Mouse (Mus musculus): ENCODE data around the gene Slc38a7. TPM values are rescaled to one million over a fixed set of nuclear protein-coding genes. Genes with fewer than 3 reads are reported as not detected.
"Not testable (repeated sequence)": the region's sequence is repeated elsewhere in the genome, so short reads cannot be mapped to it uniquely, and the experiment has no call there.

Slc38a7 gene
- polyA plus RNA-seq, 1 experiment from 2014 or later: 12.9 TPM

DNA sequence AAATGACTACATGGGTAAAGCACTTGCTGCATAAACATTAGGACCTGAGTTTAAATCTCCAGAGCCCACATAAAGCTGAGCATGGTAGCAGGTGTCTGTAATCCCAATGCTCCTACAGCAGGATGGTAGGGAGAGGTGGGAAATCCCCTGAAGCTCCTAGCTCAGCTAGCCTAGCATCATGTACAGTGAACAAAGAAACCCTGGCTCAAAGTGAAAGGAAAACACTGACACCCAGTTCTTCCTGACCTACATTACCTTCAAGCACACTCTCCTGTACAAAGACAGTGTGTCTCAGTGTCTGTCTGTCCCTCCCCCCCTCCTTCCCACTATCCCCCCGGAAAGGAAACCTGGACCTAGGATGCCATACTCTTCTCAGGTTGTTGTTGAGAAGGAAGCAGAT is 53.4 kb downstream of the Slc38a7 start:
- ATAC-seq (replicated peaks; ENCODE audit: low FRiP score, low read depth): no peak
- WGBS: 90% methylated on average over 1 of the region's 1 CpGs

DNA sequence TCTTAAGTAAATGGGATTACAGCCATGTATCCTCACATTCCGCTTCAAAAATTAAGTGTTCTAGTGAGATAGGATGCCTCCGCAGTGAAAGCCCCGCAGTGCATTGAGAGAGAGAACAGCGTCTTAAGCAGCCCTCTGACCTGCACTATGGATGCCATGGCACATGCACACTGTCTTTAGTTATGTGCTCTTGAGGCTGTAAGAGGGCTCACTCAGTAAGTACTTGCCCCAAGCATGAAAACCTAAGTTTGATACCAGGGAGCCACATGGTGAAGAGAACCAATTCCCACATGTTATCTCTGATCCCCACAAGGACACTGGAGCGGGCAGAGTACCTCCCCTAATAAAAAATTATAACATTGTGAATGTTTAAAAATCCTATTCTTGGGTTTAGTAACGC is 54.2 kb downstream of the Slc38a7 start:
- Histone ChIP-seq H3K9me3 (replicated peaks; ENCODE audit: low read length) (no peaks in the 10 kb centered on the region), H3K9ac (ENCODE audit: low read depth, low read length) (no peak overlapping the region), H3K27me3 (ENCODE audit: insufficient read depth, low read length) (no peaks in the 10 kb centered on the region), H3K4me3 (replicated peaks; ENCODE audit: low read depth, low read length) (no peak overlapping the region), H3K27ac (no peak overlapping the region), H3K4me2 (ENCODE audit: low read length) (no peak overlapping the region), H3K36me3 (ENCODE audit: insufficient read depth, low read length) (0 out of 2 replicates have a peak, but pooled peaks cover 4% of the 10 kb centered on the region), H3K4me1 (replicated peaks; ENCODE audit: insufficient read depth, low read length) (no peaks in the 10 kb centered on the region)
- ATAC-seq (replicated peaks; ENCODE audit: low FRiP score, low read depth) (no peak), DNase-seq (ENCODE audit: low spot score) (no peak)
- TF ChIP-seq CTCF (IDR thresholded peaks at IDR 0.05; ENCODE audit: low read depth): no peak
- WGBS: 90% methylated on average over 6 of the region's 6 CpGs

More for the DNA sequence above, 53.4 kb downstream of the Slc38a7 start:
- Histone ChIP-seq H3K36me3 (ENCODE audit: insufficient read depth, low read length) (0 out of 2 replicates have a peak, but pooled peaks cover 4% of the 10 kb centered on the region), H3K4me2 (ENCODE audit: low read length) (no peak overlapping the region), H3K27me3 (ENCODE audit: insufficient read depth, low read length) (no peaks in the 10 kb centered on the region), H3K9me3 (replicated peaks; ENCODE audit: low read length) (no peaks in the 10 kb centered on the region), H3K27ac (no peak overlapping the region), H3K9ac (ENCODE audit: low read depth, low read length) (no peak overlapping the region), H3K4me3 (replicated peaks; ENCODE audit: low read depth, low read length) (no peak overlapping the region), H3K4me1 (replicated peaks; ENCODE audit: insufficient read depth, low read length) (peaks cover 3% of the 10 kb centered on the region; the same call in 1 of the 2 replicates)
- no peak for TF ChIP-seq CTCF (IDR thresholded peaks at IDR 0.05; ENCODE audit: low read depth)
- no peak for DNase-seq (ENCODE audit: low spot score)

DNA sequence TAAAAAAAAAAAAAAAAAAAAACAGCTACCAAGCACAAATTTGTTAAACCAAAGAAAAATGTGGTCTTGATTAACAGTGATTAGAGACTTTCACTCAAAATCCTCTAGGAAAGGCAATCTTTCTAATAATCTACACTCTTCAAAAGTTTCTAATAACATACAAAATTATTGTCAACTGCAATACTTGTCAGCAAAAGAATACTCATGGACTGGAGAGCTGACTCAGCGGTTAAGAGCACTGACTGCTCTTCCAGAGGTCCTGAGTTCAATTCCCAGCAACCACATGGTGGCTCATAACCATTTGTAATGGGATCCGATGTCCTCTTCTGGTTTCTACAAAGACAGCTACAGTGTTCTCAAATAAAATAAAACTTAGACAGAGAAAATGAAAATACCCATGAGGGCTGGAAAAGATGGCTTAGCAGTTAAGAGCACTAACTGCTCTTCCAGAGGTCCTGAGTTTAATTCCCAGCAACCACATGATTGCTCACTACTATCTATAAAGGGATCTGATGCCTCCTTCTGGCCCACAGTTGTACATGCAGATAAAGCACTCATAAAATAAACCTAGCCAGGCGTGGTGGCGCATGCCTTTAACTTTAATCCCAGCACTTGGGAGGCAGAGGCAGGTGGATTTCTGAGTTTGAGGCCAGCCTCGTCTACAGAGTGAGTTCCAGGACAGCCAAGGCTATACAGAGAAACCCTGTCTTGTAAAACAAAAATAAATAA is 57.8 kb downstream of the Slc38a7 start:
- not testable (repeated sequence) for H3K4me3 ChIP-seq (replicated peaks; ENCODE audit: low read depth, low read length); H3K27me3 ChIP-seq (ENCODE audit: insufficient read depth, low read length); H3K9me3 ChIP-seq (replicated peaks; ENCODE audit: low read length); ATAC-seq (replicated peaks; ENCODE audit: low FRiP score, low read depth); H3K4me1 ChIP-seq (replicated peaks; ENCODE audit: insufficient read depth, low read length); H3K4me2 ChIP-seq (ENCODE audit: low read length); H3K9ac ChIP-seq (ENCODE audit: low read depth, low read length); H3K36me3 ChIP-seq (ENCODE audit: insufficient read depth, low read length); DNase-seq (ENCODE audit: low spot score); H3K27ac ChIP-seq
- 93% methylated on average over 5 of the region's 5 CpGs for WGBS

Other genes with a start within 250 kb of the Slc38a7 start
- 9.9 and 11.5 TPM in 2 replicates for gene Gins3, start 220.1 kb downstream of the Slc38a7 start, polyA plus RNA-seq (2015; fragmentation: Nextera tagmentation; extraction: Ambion mirVana)
- 22.0 and 22.2 TPM in 2 replicates for gene Ndrg4, start 176.6 kb downstream of the Slc38a7 start, polyA plus RNA-seq (2015; fragmentation: Nextera tagmentation; extraction: Ambion mirVana)
- gene Setd6, start 137.7 kb downstream of the Slc38a7 start, polyA plus RNA-seq (2015; fragmentation: Nextera tagmentation; extraction: Ambion mirVana): 15.3 and 16.8 TPM in 2 replicates
- gene Cnot1, start 46.1 kb downstream of the Slc38a7 start, polyA plus RNA-seq (2015; fragmentation: Nextera tagmentation; extraction: Ambion mirVana): 28.7 and 34.9 TPM in 2 replicates
- gene Sap18b, start 28.2 kb downstream of the Slc38a7 start, polyA plus RNA-seq (2015; fragmentation: Nextera tagmentation; extraction: Ambion mirVana): 414 and 422 TPM in 2 replicates
- 266 and 295 TPM in 2 replicates for gene Got2, start 35.0 kb upstream of the Slc38a7 start, polyA plus RNA-seq (2015; fragmentation: Nextera tagmentation; extraction: Ambion mirVana)

Data from kidney, postnatal 0 days (tissue).